Mouse (Mus musculus): ENCODE data around the gene Psmc5. TPM values are rescaled to one million over a fixed set of nuclear protein-coding genes. Genes with fewer than 3 reads are reported as not detected.

Gene Psmc5
- 59.6 and 107 TPM in 2 replicates for polyA plus RNA-seq (2012; rRNA removed)
- 123 and 132 TPM in 2 replicates for polyA plus RNA-seq (2014; fragmentation: Nextera tagmentation; extraction: Ambion mirVana)

DNA sequence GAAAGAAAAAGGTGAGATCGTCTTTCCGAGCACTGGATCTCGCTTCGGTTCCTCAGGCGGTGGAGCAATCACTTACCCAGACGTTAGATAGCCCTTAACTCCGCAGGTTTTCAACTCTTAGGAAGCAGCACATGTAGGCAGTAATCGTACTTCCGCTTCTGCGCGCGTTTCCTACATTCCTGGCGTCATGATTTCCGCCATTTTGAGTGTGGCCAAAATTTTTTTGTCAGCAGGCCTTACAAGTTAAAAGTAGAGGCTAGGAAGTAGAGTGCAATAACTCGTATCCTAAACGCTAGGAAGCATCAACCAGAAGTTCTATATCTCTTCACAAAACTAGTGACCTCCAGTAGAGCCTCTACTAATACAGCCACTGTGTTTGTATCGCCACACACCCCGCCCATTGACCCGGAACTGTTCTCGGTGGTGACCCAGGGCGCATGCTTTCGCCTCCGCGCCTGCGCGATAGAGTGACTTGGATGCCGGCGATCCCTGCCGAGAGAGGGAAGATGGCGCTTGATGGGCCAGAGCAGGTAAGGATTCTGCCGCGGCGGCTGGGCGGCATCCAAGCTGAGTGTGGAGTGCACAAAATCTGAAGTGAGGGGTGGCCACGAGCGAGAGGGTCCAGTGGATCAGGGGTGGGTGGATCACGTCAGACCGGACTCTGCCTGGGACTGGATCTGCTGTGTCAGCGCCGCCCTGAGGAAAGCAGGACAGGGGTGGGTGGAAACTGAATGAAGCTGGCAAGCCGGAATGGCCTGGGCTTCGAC is at the start of gene Psmc5, which contains the start of gene Ftsj3:
Psmc5 (plus strand) TSS at position 470 of the 767 bp plus-strand sequence.
Ftsj3 (minus strand) TSS at position 395 of the 767 bp plus-strand sequence.
- WGBS (ENCODE audit: insufficient replicate concordance) = under 1% methylated on average over 42 of the region's 42 CpGs
- DNase-seq (ENCODE audit: low read depth in 3 of 3, low spot score in 3 of 3) = peak; percentile 91 to 93 (median 92)
- H3K4me3 ChIP-seq (ENCODE audit: insufficient read depth in 1 of 2, low read depth in 2 of 2, low read length in 2 of 2) = peak within 1 kb of the TSS; percentile 95 to 99
- peak; percentile 97 for ATAC-seq (ENCODE audit: insufficient read depth)
- peak; percentile 65 for TF ChIP-seq CTCF (IDR thresholded peaks at IDR 0.05; ENCODE audit: low read depth)
- TF ChIP-seq EP300 (IDR thresholded peaks at IDR 0.05; ENCODE audit: low read depth) = no peak
- peak within 1 kb of the TSS; percentile 93 for H3K9ac ChIP-seq (replicated peaks)
- H3K4me1 ChIP-seq (replicated peaks; ENCODE audit: control insufficient read depth in 2 of 2, insufficient read depth in 2 of 2, low read length in 1 of 2) = peaks cover 11 to 17% of the 10 kb centered on the region in 2 experiments
- peak within 1 kb of the TSS; percentile 79 for H3K4me2 ChIP-seq (ENCODE audit: low read depth)
- no peaks in the 10 kb centered on the region for H3K9me3 ChIP-seq (ENCODE audit: control insufficient read depth, low read length)
- peak within 1 kb of the TSS; percentile 58 for H3K27ac ChIP-seq
- H3K36me3 ChIP-seq (replicated peaks; ENCODE audit: control insufficient read depth, insufficient read depth, low read depth) = peaks cover 38% of the 10 kb centered on the region
- no peaks in the 10 kb centered on the region for H3K27me3 ChIP-seq (ENCODE audit: control insufficient read depth, insufficient read depth, low read length)

DNA sequence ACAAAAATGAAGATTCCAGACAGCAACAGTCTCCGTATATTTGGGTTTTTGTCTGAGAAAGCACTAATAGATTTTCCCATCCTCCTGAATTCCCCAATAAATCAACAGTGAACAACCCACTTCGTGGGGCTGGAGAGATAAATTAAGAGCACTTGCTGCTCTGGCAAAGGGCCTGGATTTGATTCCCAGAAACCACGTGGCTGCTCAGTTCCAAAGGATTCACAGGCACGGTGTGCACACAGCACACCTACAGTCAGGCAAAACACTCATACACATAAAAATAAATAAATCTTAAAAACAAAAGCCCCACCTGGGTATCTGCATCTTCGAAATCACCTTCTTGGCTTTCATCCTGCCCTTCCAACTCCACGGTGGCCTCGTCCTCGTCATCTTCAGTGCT is 43.2 kb upstream of the Psmc5 start:
- Histone ChIP-seq H3K9me3 (ENCODE audit: control insufficient read depth, low read length) (no peaks in the 10 kb centered on the region), H3K4me2 (ENCODE audit: low read depth) (no peak overlapping the region), H3K36me3 (replicated peaks; ENCODE audit: control insufficient read depth, insufficient read depth, low read depth) (peaks cover 35% of the 10 kb centered on the region), H3K27ac (no peak overlapping the region), H3K4me3 (ENCODE audit: insufficient read depth in 1 of 2, low read depth in 2 of 2, low read length in 2 of 2) (no peak overlapping the region), H3K9ac (replicated peaks) (no peak overlapping the region), H3K4me1 (replicated peaks; ENCODE audit: control insufficient read depth in 2 of 2, insufficient read depth in 2 of 2, low read length in 1 of 2) (peaks cover 11 to 13% of the 10 kb centered on the region in 2 experiments), H3K27me3 (ENCODE audit: control insufficient read depth, insufficient read depth, low read length) (no peaks in the 10 kb centered on the region)
- ATAC-seq (ENCODE audit: insufficient read depth) (no peak), DNase-seq (ENCODE audit: low read depth in 3 of 3, low spot score in 3 of 3) (no peak)
- WGBS (ENCODE audit: insufficient replicate concordance) = 86% methylated on average over 8 of the region's 8 CpGs
- TF ChIP-seq EP300 (IDR thresholded peaks at IDR 0.05; ENCODE audit: low read depth) = no peak
- TF ChIP-seq CTCF (IDR thresholded peaks at IDR 0.05; ENCODE audit: low read depth) = no peak

DNA sequence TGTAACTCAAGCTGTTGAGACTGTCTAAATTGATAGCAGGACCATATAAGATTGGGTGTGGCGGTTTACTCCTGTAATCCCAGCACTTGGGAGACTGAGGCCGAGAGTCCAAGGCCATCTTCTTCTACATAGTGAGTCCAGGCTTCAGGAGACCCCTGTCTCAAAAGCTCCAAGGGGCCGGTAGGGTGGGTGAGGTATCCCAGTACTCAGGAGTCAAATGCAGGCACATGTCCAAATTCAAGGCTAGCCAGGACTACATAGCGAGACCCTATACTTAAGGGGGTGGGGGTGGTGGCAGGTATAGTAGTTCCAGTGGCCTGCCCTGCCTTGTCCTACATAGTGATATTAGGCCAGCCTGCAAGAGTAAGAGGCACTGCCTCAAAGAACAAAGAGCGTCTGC is 41.1 kb upstream of the Psmc5 start:
- Histone ChIP-seq H3K36me3 (replicated peaks; ENCODE audit: control insufficient read depth, insufficient read depth, low read depth) (peaks cover 18% of the 10 kb centered on the region), H3K4me3 (ENCODE audit: insufficient read depth in 1 of 2, low read depth in 2 of 2, low read length in 2 of 2) (peak overlapping the region; percentile 90 to 96), H3K27me3 (ENCODE audit: control insufficient read depth, insufficient read depth, low read length) (no peaks in the 10 kb centered on the region), H3K9me3 (ENCODE audit: control insufficient read depth, low read length) (no peaks in the 10 kb centered on the region), H3K27ac (peak overlapping the region; percentile 98), H3K4me1 (replicated peaks; ENCODE audit: control insufficient read depth in 2 of 2, insufficient read depth in 2 of 2, low read length in 1 of 2) (peaks cover 17 to 19% of the 10 kb centered on the region in 2 experiments), H3K4me2 (ENCODE audit: low read depth) (peak overlapping the region; percentile 90), H3K9ac (replicated peaks) (peak overlapping the region; percentile 95)
- ATAC-seq (ENCODE audit: insufficient read depth) (no peak), DNase-seq (ENCODE audit: low read depth in 3 of 3, low spot score in 3 of 3) (no peak)
- TF ChIP-seq CTCF (IDR thresholded peaks at IDR 0.05; ENCODE audit: low read depth) (no peak), EP300 (IDR thresholded peaks at IDR 0.05; ENCODE audit: low read depth) (no peak)
- 77% methylated on average over 5 of the region's 5 CpGs for WGBS (ENCODE audit: insufficient replicate concordance)

DNA sequence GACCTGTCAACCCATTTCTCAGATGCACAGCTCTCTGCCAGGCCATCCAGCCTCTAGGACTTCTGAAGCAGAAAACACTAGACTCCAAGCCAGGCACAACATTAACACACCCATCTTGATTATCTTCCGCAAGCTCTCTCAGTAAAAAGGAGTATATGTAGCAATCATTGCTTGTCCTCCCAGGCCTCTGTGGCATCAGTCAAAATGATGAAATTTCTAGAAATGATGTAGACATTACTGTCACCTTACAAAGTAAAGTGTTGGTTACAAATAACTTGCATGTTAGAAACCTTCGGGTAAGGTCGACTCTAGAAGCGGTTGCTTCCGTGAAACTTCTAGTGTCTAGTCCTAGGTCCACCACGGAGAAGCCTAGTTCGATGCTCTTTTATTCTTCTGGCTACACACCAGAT is 40.5 kb upstream of the Psmc5 start:
- peak in 1 of 3 experiments; percentile 20 for DNase-seq (ENCODE audit: low read depth in 3 of 3, low spot score in 3 of 3)
- WGBS (ENCODE audit: insufficient replicate concordance) = 10% methylated on average over 7 of the region's 7 CpGs
- no peak for TF ChIP-seq CTCF (IDR thresholded peaks at IDR 0.05; ENCODE audit: low read depth)
- no peak for TF ChIP-seq EP300 (IDR thresholded peaks at IDR 0.05; ENCODE audit: low read depth)
- H3K27me3 ChIP-seq (ENCODE audit: control insufficient read depth, insufficient read depth, low read length) = no peaks in the 10 kb centered on the region
- peaks cover 13% of the 10 kb centered on the region for H3K36me3 ChIP-seq (replicated peaks; ENCODE audit: control insufficient read depth, insufficient read depth, low read depth)
- H3K27ac ChIP-seq = peak overlapping the region; percentile 98
- peak overlapping the region; percentile 90 to 96 for H3K4me3 ChIP-seq (ENCODE audit: insufficient read depth in 1 of 2, low read depth in 2 of 2, low read length in 2 of 2)
- H3K9me3 ChIP-seq (ENCODE audit: control insufficient read depth, low read length) = no peaks in the 10 kb centered on the region
- peaks cover 17 to 19% of the 10 kb centered on the region in 2 experiments for H3K4me1 ChIP-seq (replicated peaks; ENCODE audit: control insufficient read depth in 2 of 2, insufficient read depth in 2 of 2, low read length in 1 of 2)
- H3K4me2 ChIP-seq (ENCODE audit: low read depth) = peak overlapping the region; percentile 90
- H3K9ac ChIP-seq (replicated peaks) = peak overlapping the region; percentile 95
- no peak for ATAC-seq (ENCODE audit: insufficient read depth)
